Mouse (Mus musculus) forebrain, postnatal 0 days (tissue): ENCODE measurements around the gene Ift80. TPM values are rescaled to one million over a fixed set of nuclear protein-coding genes. Genes with fewer than 3 reads are reported as not detected.

Source experiments
- ATAC-seq: fragments of 200-750 bp; cut with Nextera tagmentation; 2 replicates; pipeline ENCODE4 v1.8.0; 2017; ENCODE audit warnings: mild to moderate bottlenecking, moderate library complexity
- DNase-seq: peaks from one replicate; pipeline ENCODE4 v3.0.0-alpha.2; 2015
- H3K27ac ChIP-seq: fragments of 300-500 bp; sonication (generic); 2 replicates; pipeline ENCODE4 v1.5.1; 2014; ENCODE audit warnings: low read depth, mild to moderate bottlenecking, antibody characterized with exemption, low read length, moderate library complexity, mixed read lengths
- H3K27me3 ChIP-seq: fragments of 300-500 bp; sonication (generic); 2 replicates; pipeline ENCODE4 v1.6.1; 2014; ENCODE audit warnings: mild to moderate bottlenecking, low read length, mixed read lengths; ENCODE audit not compliant: insufficient read depth
- H3K36me3 ChIP-seq: fragments of 300-500 bp; sonication (generic); 2 replicates; pipeline ENCODE4 v1.6.1; 2014; ENCODE audit warnings: mild to moderate bottlenecking, moderate library complexity; ENCODE audit not compliant: insufficient read depth
- H3K4me1 ChIP-seq: fragments of 300-500 bp; sonication (generic); 2 replicates; pipeline ENCODE4 v1.6.1; 2014; ENCODE audit warnings: antibody characterized with exemption; ENCODE audit not compliant: insufficient read depth
- H3K4me2 ChIP-seq: fragments of 300-500 bp; sonication (generic); 2 replicates; pipeline ENCODE4 v1.6.1; 2014; ENCODE audit warnings: low read depth, mild to moderate bottlenecking, moderate library complexity
- H3K4me3 ChIP-seq: fragments of 300-500 bp; sonication (generic); 2 replicates; pipeline ENCODE4 v1.5.1; 2014; ENCODE audit warnings: low read depth, low read length, mixed read lengths
- H3K9ac ChIP-seq: fragments of 300-500 bp; sonication (generic); 2 replicates; pipeline ENCODE4 v1.6.1; 2014; ENCODE audit warnings: mild to moderate bottlenecking
- H3K9me3 ChIP-seq: fragments of 300-500 bp; sonication (generic); 2 replicates; pipeline ENCODE4 v1.6.1; 2016; ENCODE audit warnings: low read length
- CTCF ChIP-seq: sonication (generic); IDR thresholded peaks from 2 replicates; pipeline ENCODE4 v1.5.1; 2016; ENCODE audit warnings: antibody characterized with exemption, control low read depth, low read depth
- WGBS: fragments of 180-500 bp; shearing (Covaris S2); extraction: QIAGEN DNeasy Blood & Tissue Kit; methylation state at CpG from one replicate; pipeline ENCODE4 v1.1.7; 2014; 5-methylcytosine and 5-hydroxymethylcytosine counted together
- polyA plus RNA-seq: library from polyadenylated mRNA; unstranded; fragments of >200 nt; fragmentation: Nextera tagmentation; extraction: Ambion mirVana; gene quantifications from 2 replicates; pipeline ENCODE4 v1.2.1, GENCODE M21; 2015
- total RNA-seq: library from RNA; depleted of rRNA; stranded (reverse); fragments of >200 nt; gene quantifications from 2 replicates; pipeline ENCODE4 v1.2.3, GENCODE M21; 2014; rRNA removed

Gene Ift80
- total RNA-seq (8.9 and 9.2 TPM in 2 replicates), polyA plus RNA-seq (2.6 and 3.8 TPM in 2 replicates)

GRCm38 (mm10) chr3:69004437-69005337 is at the start of gene Ift80, which contains the start of gene Smc4:
Gene Ift80 (minus strand): TSS chr3:69004570.
Gene Smc4 (plus strand): TSS chr3:69004738.
- H3K36me3 ChIP-seq = no peaks in the 10 kb centered on the region
- peak within 1 kb of the TSS; percentile 75 for H3K27ac ChIP-seq
- H3K4me2 ChIP-seq = peak within 1 kb of the TSS; percentile 90
- H3K9ac ChIP-seq = peak within 1 kb of the TSS; percentile 56
- ATAC-seq = peak; percentile 97
- H3K9me3 ChIP-seq = no peaks in the 10 kb centered on the region
- peak within 1 kb of the TSS; percentile 91 for H3K4me3 ChIP-seq
- no peaks in the 10 kb centered on the region for H3K27me3 ChIP-seq
- WGBS = 1% methylated on average over 76 of the region's 76 CpGs
- H3K4me1 ChIP-seq = peaks cover 9% of the 10 kb centered on the region; the same call in 1 of the 2 replicates
- peak; percentile 99 for DNase-seq
- TF ChIP-seq CTCF = no peak

GRCm38 (mm10) chr3:69051894-69052293 is 47.5 kb upstream of the Ift80 start:
- 92% methylated on average over 11 of the region's 11 CpGs for WGBS
- Histone ChIP-seq H3K4me3 (no peak overlapping the region), H3K9ac (no peak overlapping the region), H3K9me3 (no peaks in the 10 kb centered on the region), H3K27me3 (no peaks in the 10 kb centered on the region), H3K27ac (no peak overlapping the region), H3K36me3 (no peaks in the 10 kb centered on the region), H3K4me1 (no peaks in the 10 kb centered on the region), H3K4me2 (no peak overlapping the region)
- ATAC-seq = no peak
- no peak for DNase-seq
- no peak for TF ChIP-seq CTCF

- 62% methylated on average over 6 of the region's 6 CpGs for WGBS
- H3K27me3 ChIP-seq = no peaks in the 10 kb centered on the region
- H3K9me3 ChIP-seq = no peaks in the 10 kb centered on the region
- no peak for TF ChIP-seq CTCF
- H3K9ac ChIP-seq = no peak overlapping the region
- H3K36me3 ChIP-seq = no peaks in the 10 kb centered on the region
- DNase-seq = no peak
- H3K4me3 ChIP-seq = no peak overlapping the region
- no peak overlapping the region for H3K27ac ChIP-seq
- H3K4me1 ChIP-seq = no peaks in the 10 kb centered on the region; the same call in 1 of the 2 replicates
- H3K4me2 ChIP-seq = no peak overlapping the region
- no peak for ATAC-seq
Observed at GRCm38 (mm10) chr3:69049011-69049410, 44.6 kb upstream of the Ift80 start.

GRCm38 (mm10) chr3:69047684-69048083 is 43.3 kb upstream of the Ift80 start:
- H3K27ac ChIP-seq = no peak overlapping the region
- 86% methylated on average over 4 of the region's 4 CpGs for WGBS
- DNase-seq (no peak), ATAC-seq (no peak)
- no peaks in the 10 kb centered on the region for H3K27me3 ChIP-seq
- no peak overlapping the region for H3K9ac ChIP-seq
- H3K4me2 ChIP-seq = no peak overlapping the region
- no peak for TF ChIP-seq CTCF
- no peaks in the 10 kb centered on the region; the same call in 1 of the 2 replicates for H3K4me1 ChIP-seq
- no peak overlapping the region for H3K4me3 ChIP-seq
- no peaks in the 10 kb centered on the region for H3K9me3 ChIP-seq
- H3K36me3 ChIP-seq = no peaks in the 10 kb centered on the region

- no peak overlapping the region for H3K9ac ChIP-seq
- H3K27me3 ChIP-seq = no peaks in the 10 kb centered on the region
- no peaks in the 10 kb centered on the region for H3K36me3 ChIP-seq
- ATAC-seq = no peak
- no peaks in the 10 kb centered on the region; the same call in 1 of the 2 replicates for H3K4me1 ChIP-seq
- no peaks in the 10 kb centered on the region for H3K9me3 ChIP-seq
- H3K4me2 ChIP-seq = no peak overlapping the region
- 77% methylated on average over 4 of the region's 4 CpGs for WGBS
- no peak overlapping the region for H3K27ac ChIP-seq
- no peak for DNase-seq
- TF ChIP-seq CTCF = no peak
- no peak overlapping the region for H3K4me3 ChIP-seq
Observed at GRCm38 (mm10) chr3:69046509-69046908, 42.1 kb upstream of the Ift80 start.

GRCm38 (mm10) chr3:69045750-69046149 is 41.4 kb upstream of the Ift80 start:
- 19% methylated on average over 13 of the region's 13 CpGs for WGBS
- ATAC-seq (no peak), DNase-seq (peak; percentile 11)

GRCm38 (mm10) chr3:69045400-69045703 is 41.0 kb upstream of the Ift80 start:
- peak overlapping the region; percentile 95 for H3K4me3 ChIP-seq
- no peaks in the 10 kb centered on the region for H3K9me3 ChIP-seq
- no peak for DNase-seq
- no peak for TF ChIP-seq CTCF
- peak overlapping the region; percentile 83 for H3K4me2 ChIP-seq
- H3K4me1 ChIP-seq = no peaks in the 10 kb centered on the region; the same call in 1 of the 2 replicates
- peak overlapping the region; percentile 76 for H3K9ac ChIP-seq
- no peak for ATAC-seq
- H3K27me3 ChIP-seq = no peaks in the 10 kb centered on the region
- 6% methylated on average over 9 of the region's 9 CpGs for WGBS
- no peaks in the 10 kb centered on the region for H3K36me3 ChIP-seq
- H3K27ac ChIP-seq = 0 out of 2 replicates have a peak overlapping the region, but pooled peaks have one; percentile 87

More at GRCm38 (mm10) chr3:69045750-69046149, 41.4 kb upstream of the Ift80 start:
- Histone ChIP-seq H3K9me3 (no peaks in the 10 kb centered on the region), H3K27ac (no peak overlapping the region), H3K4me2 (peak overlapping the region; percentile 83), H3K4me3 (peak overlapping the region; percentile 95; the same call in 1 of the 2 replicates), H3K27me3 (no peaks in the 10 kb centered on the region), H3K4me1 (no peaks in the 10 kb centered on the region; the same call in 1 of the 2 replicates), H3K36me3 (no peaks in the 10 kb centered on the region), H3K9ac (no peak overlapping the region)
- TF ChIP-seq CTCF = no peak
